Mouse (Mus musculus): ENCODE results near the gene Tmprss7.

DNA sequence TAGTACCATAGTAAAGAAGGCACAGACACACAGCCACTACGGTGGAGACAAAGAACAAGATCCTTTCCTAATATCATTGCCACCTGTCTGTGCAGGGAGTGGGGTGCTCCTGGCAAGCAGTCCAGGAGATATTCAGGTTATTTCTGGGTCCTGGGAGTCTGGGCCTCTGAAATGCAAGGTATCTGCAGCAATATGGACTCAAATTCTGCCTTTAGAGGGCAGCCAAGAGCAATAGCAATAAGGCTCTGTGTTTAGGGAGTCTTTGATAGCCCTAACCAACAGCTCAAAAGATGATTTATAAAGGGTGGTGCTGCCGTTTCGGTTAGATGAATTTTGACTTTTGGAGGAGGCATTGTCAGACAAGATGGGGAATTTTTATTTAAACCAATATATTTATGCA, 84.2 kb downstream of the Tmprss7 start:
- TF ChIP-seq GATA1 (IDR thresholded peaks at IDR 0.05; ENCODE audit: low read length) (no peak), TAL1 (IDR thresholded peaks at IDR 0.05; ENCODE audit: low read length) (no peak)

Measured in erythroblast, embryonic 14.5 days (primary cell).